Mouse (Mus musculus) hindbrain, embryonic 16.5 days (tissue): ENCODE measurements around the gene Map3k3. TPM values are rescaled to one million over a fixed set of nuclear protein-coding genes. Genes with fewer than 3 reads are reported as not detected.
A peak's percentile ranks its signal among the peaks of the same experiment; 100 is the strongest.

Experiments used
- ATAC-seq: fragments of 200-750 bp; cut with Nextera tagmentation; 2 replicates; pipeline ENCODE4 v1.8.0; 2017; ENCODE audit warnings: moderate TSS enrichment, moderate library complexity
- H3K27ac ChIP-seq: fragments of 300-500 bp; sonication (generic); 2 replicates; pipeline ENCODE4 v1.5.1; 2014; ENCODE audit warnings: low read depth, mild to moderate bottlenecking, control low read depth, low read length, moderate library complexity
- H3K27me3 ChIP-seq: fragments of 300-500 bp; sonication (generic); replicated peaks from 2 replicates; pipeline ENCODE4 v1.6.1; 2014; ENCODE audit warnings: low read length; ENCODE audit not compliant: control insufficient read depth, insufficient read depth
- H3K36me3 ChIP-seq: fragments of 300-500 bp; sonication (generic); 2 replicates; pipeline ENCODE4 v1.6.1; 2014; ENCODE audit warnings: mild to moderate bottlenecking, low read length, moderate library complexity, mixed read lengths; ENCODE audit not compliant: control insufficient read depth, insufficient read depth
- H3K4me1 ChIP-seq: fragments of 300-500 bp; sonication (generic); 2 replicates; pipeline ENCODE4 v1.6.1; 2014; ENCODE audit warnings: low read depth, low read length; ENCODE audit not compliant: control insufficient read depth, insufficient read depth
- H3K4me2 ChIP-seq: fragments of 300-500 bp; sonication (generic); 2 replicates; pipeline ENCODE4 v1.6.1; 2014; ENCODE audit warnings: mild to moderate bottlenecking, low read length, control low read depth, moderate library complexity
- H3K4me3 ChIP-seq: fragments of 300-500 bp; sonication (generic); 2 replicates; pipeline ENCODE4 v1.5.1; 2014; ENCODE audit warnings: mild to moderate bottlenecking, low read length, control low read depth, moderate library complexity
- H3K9ac ChIP-seq: fragments of 300-500 bp; sonication (generic); 2 replicates; pipeline ENCODE4 v1.6.1; 2014; ENCODE audit warnings: low read depth, mild to moderate bottlenecking, control low read depth, low read length, moderate library complexity
- H3K9me3 ChIP-seq: fragments of 300-500 bp; sonication (generic); 2 replicates; pipeline ENCODE4 v1.6.1; 2014; ENCODE audit warnings: mild to moderate bottlenecking, low read length, moderate library complexity; ENCODE audit not compliant: control insufficient read depth
- WGBS: fragments of 180-500 bp; shearing (Covaris S2); extraction: QIAGEN DNeasy Blood & Tissue Kit; methylation state at CpG from one replicate; pipeline ENCODE4 v1.1.7; 2014; 5-methylcytosine and 5-hydroxymethylcytosine counted together
- polyA plus RNA-seq: library from polyadenylated mRNA; unstranded; fragments of >200 nt; fragmentation: Nextera tagmentation; extraction: Ambion mirVana; gene quantifications from 2 replicates; pipeline ENCODE4 v1.2.1, GENCODE M21; 2015

Map3k3 gene
- polyA plus RNA-seq, 1 experiment from 2014 or later = 6.2 TPM

DNA sequence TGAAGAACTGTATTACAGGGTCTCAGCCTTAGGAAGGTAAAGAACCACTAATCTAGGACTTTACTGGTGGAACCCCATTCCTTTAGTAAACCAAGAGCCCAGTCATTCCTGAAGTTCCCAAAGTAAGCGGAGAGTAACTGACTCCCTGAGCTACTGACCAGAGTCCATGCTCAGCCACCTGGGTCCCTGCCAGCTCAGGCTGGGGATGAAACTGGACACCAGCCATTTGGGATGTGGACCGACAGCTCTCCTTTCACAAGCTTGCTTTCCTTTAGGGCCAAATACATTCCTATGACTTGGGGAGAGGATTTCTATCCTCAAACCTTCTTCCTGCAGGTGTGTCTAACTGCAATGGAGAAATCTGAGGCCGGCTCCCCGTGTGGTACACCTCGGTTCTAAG is 90.0 kb downstream of the Map3k3 start:
- H3K27me3 ChIP-seq = no peaks in the 10 kb centered on the region
- 0 out of 2 replicates have a peak, but pooled peaks cover 4% of the 10 kb centered on the region for H3K36me3 ChIP-seq
- H3K27ac ChIP-seq = no peak overlapping the region
- 81% methylated on average over 5 of the region's 5 CpGs for WGBS
- no peak overlapping the region for H3K9ac ChIP-seq
- no peaks in the 10 kb centered on the region for H3K9me3 ChIP-seq
- no peak overlapping the region for H3K4me3 ChIP-seq
- no peak for ATAC-seq
- no peak overlapping the region for H3K4me2 ChIP-seq
- H3K4me1 ChIP-seq = no peaks in the 10 kb centered on the region

DNA sequence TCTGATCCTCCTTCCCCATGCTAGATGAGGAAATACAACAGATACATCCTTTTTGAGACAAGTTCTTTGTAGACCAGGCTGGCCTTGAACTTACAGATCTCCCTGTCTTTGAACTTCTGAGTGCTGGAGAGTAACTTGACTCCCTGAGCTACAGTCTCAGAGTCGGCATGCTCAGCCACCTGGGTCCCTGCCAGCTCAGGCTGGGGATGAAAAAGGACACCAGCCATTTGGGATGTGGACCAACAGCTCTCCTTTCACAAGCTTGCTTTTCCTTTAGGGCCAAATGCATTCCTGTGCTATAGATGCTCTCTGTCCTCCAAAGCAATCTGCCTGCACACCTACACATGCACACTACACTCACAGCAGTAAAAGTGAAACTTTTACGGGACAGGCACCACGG is 90.7 kb downstream of the Map3k3 start:
- Histone ChIP-seq H3K9me3 (no peaks in the 10 kb centered on the region), H3K4me3 (no peak overlapping the region), H3K36me3 (0 out of 2 replicates have a peak, but pooled peaks cover 1% of the 10 kb centered on the region), H3K4me2 (no peak overlapping the region), H3K4me1 (no peaks in the 10 kb centered on the region), H3K27me3 (no peaks in the 10 kb centered on the region), H3K27ac (no peak overlapping the region), H3K9ac (no peak overlapping the region)
- 77% methylated on average over 3 of the region's 3 CpGs for WGBS
- ATAC-seq = no peak

DNA sequence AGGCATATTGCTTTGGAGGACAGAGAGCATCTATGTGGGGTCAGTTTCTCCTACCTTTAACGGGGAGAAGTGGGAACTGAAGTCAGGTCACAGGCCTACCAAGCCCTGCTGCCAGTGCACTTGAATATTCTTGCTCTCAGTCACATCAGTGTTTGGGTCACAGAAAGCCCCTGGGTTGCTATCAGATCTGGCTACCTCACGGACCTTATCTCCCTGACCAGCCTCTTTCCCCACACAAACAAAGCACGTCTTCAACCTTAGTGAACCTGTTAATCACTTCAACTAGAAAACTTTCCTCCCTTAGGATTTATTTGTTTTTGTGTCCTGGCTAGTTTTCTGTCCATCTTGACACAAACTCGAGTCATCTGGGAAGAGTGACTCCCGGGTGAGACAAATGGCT is 92.0 kb downstream of the Map3k3 start:
- no peaks in the 10 kb centered on the region for H3K4me1 ChIP-seq
- no peak for ATAC-seq

DNA sequence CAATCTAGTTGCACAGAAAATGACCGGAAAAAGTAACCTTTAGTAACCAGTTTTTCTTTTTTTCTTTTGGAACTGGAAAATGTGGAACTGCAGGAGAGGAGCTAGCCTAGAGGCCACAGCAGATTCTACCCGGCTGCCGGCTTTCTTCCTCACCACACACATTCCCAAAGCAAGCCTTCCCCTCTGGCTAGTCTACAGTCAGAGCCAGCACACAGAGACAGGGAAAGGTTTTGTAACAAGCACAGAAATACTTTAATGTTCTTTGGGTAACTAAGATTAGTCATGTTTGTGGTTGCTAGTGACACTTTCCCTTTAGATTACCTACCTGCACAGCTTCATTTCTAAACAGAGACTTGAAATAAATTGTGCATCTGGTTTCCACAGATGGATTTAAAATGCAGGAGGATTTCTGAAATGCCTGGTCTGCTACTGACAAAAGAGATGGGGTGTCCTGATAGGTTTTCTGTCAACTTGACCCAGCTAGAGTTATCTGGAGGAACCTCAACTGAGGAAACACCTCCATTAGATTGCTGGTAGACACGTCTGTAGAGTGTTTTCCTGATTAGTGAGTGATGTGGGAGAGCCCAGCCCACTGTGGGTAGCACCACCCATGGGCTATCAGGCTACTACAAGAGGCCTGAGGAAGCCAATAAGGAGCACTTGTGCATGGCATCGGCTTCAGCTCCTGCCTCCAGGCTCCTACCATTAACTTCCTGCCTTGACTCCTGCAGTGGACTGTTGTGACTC is 93.8 kb downstream of the Map3k3 start:
- Histone ChIP-seq H3K4me3 (no peak overlapping the region), H3K4me2 (no peak overlapping the region), H3K27me3 (no peaks in the 10 kb centered on the region), H3K9ac (no peak overlapping the region), H3K4me1 (no peaks in the 10 kb centered on the region), H3K36me3 (no peaks in the 10 kb centered on the region), H3K9me3 (no peaks in the 10 kb centered on the region), H3K27ac (no peak overlapping the region)
- ATAC-seq = no peak
- 89% methylated on average over 5 of the region's 5 CpGs for WGBS

More for the DNA sequence above, 92.0 kb downstream of the Map3k3 start:
- H3K9ac ChIP-seq = no peak overlapping the region
- H3K27me3 ChIP-seq = no peaks in the 10 kb centered on the region
- no peak overlapping the region for H3K4me2 ChIP-seq
- H3K36me3 ChIP-seq = no peaks in the 10 kb centered on the region
- H3K27ac ChIP-seq = no peak overlapping the region
- H3K4me3 ChIP-seq = no peak overlapping the region
- WGBS = 84% methylated on average over 5 of the region's 5 CpGs
- H3K9me3 ChIP-seq = no peaks in the 10 kb centered on the region

DNA sequence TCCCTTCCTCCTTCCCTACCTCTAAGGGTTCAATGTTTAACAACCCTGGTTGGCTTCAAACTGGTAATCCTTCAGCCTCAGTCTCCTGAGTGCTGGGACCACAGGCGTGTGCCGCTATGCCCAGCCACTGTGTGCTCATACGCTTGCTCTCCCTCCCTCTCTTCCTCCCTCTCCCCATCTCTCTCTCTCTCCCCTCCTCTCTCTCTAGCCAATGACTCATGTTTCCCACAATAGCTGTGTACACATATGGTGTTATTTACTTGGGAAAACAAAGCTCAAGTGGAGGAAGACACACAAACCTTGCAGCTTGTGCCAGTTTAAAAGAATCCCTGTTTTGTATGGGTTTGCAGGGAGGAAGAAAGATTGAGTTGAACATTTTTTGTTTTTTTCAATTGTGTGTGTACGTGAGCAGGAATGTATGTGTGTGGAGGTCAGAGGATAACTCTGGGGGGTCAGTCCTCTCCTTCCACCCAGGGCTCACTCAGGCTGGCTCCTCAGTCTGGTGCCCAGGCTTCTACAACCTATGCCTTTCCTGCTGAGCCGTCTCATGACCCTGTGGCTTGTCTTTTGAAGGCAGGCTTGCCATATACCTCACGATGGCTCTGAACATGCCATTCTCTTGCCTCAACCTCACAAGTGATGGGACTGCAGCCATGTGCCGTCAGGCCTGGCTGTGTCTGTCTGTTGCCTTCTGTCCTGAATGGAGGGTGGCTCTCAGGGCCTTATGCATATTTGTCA is 95.5 kb downstream of the Map3k3 start:
- H3K4me3 ChIP-seq = no peak overlapping the region
- H3K4me1 ChIP-seq = no peaks in the 10 kb centered on the region
- 75% methylated on average over 7 of the region's 7 CpGs for WGBS
- no peaks in the 10 kb centered on the region for H3K27me3 ChIP-seq
- no peak overlapping the region for H3K4me2 ChIP-seq
- H3K9ac ChIP-seq = no peak overlapping the region
- H3K36me3 ChIP-seq = 0 out of 2 replicates have a peak, but pooled peaks cover 2% of the 10 kb centered on the region
- ATAC-seq = no peak
- no peaks in the 10 kb centered on the region for H3K9me3 ChIP-seq
- H3K27ac ChIP-seq = no peak overlapping the region

DNA sequence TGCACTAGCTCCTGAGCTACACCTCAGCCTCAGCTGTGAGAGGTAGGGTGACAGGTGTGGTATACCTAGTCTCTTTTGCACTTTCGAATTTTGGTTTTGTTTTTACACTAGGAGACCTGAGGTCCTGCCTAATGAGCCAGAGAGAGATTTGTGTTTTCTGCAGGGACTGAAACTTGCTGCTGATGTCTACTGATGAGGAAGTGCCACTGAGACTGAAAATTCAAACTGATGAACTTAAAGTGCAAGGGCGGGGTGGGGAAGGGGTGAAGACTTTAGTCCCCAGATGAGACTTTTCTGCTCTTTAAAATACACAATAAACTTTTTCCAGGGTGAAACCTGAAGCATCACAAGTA is 96.0 kb downstream of the Map3k3 start:
- ATAC-seq = no peak
- Histone ChIP-seq H3K36me3 (0 out of 2 replicates have a peak, but pooled peaks cover 2% of the 10 kb centered on the region), H3K4me3 (no peak overlapping the region), H3K9me3 (no peaks in the 10 kb centered on the region), H3K27me3 (no peaks in the 10 kb centered on the region), H3K9ac (no peak overlapping the region), H3K4me1 (no peaks in the 10 kb centered on the region), H3K27ac (no peak overlapping the region), H3K4me2 (no peak overlapping the region)
- WGBS = 92% methylated on average over 2 of the region's 2 CpGs

DNA sequence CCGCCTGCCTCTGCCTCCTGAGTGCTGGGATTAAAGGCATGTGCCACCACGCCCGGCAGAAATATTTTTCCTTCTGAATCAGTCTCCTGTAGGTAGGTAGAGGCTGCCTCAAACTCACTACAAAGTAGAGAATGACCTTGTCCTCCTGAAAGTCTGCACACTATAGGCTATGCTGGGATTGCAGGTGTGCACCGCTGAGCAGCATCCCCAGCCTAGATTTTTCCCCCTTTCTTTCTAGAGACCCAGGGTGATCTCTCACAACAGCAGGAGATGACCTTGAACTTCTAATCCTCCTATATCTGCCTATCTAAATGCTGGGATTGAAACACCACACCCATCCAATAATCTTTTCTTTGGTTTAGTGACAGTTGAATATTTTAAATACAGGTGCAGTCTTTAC is 102.9 kb downstream of the Map3k3 start:
- no peak for ATAC-seq
- 95% methylated on average over 4 of the region's 4 CpGs for WGBS
- no peak overlapping the region for H3K27ac ChIP-seq
- H3K36me3 ChIP-seq = 0 out of 2 replicates have a peak, but pooled peaks cover 2% of the 10 kb centered on the region
- H3K4me1 ChIP-seq = peaks cover 2% of the 10 kb centered on the region; the same call in 1 of the 2 replicates
- H3K4me3 ChIP-seq = no peak overlapping the region
- H3K9me3 ChIP-seq = no peaks in the 10 kb centered on the region
- H3K4me2 ChIP-seq = no peak overlapping the region
- no peak overlapping the region for H3K9ac ChIP-seq
- no peaks in the 10 kb centered on the region for H3K27me3 ChIP-seq

DNA sequence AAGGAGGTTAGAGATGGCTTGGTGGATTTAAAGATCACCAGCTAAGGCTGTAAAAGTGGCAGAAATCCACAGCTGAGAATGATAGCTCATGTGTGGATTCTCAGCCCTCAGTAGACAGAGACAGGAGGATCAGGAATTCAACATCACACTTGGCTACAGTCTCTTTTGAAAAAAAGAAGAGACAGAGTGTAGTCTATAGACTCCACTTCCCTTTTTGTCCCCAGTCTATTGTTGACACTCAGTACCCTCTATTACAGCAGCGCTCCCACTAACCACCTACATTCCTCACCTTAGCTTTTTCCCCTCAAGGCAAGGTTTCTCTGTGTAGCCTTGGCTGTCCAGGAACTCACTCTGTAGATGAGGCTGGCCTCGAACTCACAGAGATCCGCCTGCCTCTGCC is 107.3 kb downstream of the Map3k3 start:
- Histone ChIP-seq H3K4me1 (peaks cover 10% of the 10 kb centered on the region), H3K27me3 (no peaks in the 10 kb centered on the region), H3K9ac (no peak overlapping the region), H3K4me2 (no peak overlapping the region), H3K27ac (no peak overlapping the region), H3K36me3 (no peaks in the 10 kb centered on the region; the same call in 1 of the 2 replicates), H3K9me3 (no peaks in the 10 kb centered on the region), H3K4me3 (no peak overlapping the region)
- no peak for ATAC-seq
- WGBS = 98% methylated on average over 3 of the region's 3 CpGs

DNA sequence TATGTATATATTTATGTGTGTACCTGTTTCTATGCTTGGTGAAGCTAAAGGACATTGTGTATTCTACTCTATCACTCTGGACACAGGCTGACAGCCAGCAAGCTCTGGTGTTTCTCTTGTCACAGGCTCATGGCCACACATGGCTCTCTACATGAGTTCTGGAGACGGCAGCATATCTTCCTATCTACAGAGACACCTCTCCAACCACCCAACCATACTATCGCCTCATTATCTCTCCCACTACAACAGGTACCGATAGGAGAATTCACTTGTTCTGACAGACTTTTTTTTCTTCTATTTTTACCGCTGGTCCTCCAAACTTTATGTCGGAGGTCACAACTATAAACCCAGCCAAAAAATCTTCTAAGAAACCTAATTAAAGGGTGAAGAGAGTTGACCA is 107.8 kb downstream of the Map3k3 start:
- Histone ChIP-seq H3K4me1 (peaks cover 10% of the 10 kb centered on the region), H3K4me3 (peak overlapping the region; percentile 80), H3K9ac (no peak overlapping the region), H3K9me3 (no peaks in the 10 kb centered on the region), H3K27me3 (no peaks in the 10 kb centered on the region), H3K27ac (no peak overlapping the region), H3K4me2 (peak overlapping the region; percentile 49), H3K36me3 (peaks cover under 1% of the 10 kb centered on the region)
- 91% methylated on average over 5 of the region's 5 CpGs for WGBS
- ATAC-seq = no peak
